Mouse (Mus musculus): ENCODE results near the gene Gm13090.

Gene Gm13090

DNA sequence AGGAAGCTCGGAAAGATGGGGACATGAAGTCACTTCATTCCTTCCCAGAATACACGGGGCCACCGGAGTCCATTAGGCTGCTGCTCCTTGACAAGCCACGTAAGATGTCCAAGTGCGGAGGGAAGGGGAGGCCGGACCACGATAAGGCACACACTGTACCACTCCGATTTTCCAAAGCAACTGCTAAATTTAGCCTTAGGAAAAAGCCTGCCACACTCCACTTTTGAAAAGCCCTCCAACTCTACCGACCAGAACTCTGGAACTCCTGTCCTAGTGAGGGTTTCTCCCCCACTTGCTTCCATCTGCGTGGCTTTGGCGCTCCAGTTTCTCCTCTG is 7.7 kb downstream of the Gm13090 start:
- DNase-seq (ENCODE audit: low spot score in 2 of 2): no peak

- peak; percentile 28 to 59 for DNase-seq (ENCODE audit: low spot score in 2 of 2)
Measured at GRCm38 (mm10) chr4:151103646-151104045, 14.3 kb downstream of the Gm13090 start.

DNA sequence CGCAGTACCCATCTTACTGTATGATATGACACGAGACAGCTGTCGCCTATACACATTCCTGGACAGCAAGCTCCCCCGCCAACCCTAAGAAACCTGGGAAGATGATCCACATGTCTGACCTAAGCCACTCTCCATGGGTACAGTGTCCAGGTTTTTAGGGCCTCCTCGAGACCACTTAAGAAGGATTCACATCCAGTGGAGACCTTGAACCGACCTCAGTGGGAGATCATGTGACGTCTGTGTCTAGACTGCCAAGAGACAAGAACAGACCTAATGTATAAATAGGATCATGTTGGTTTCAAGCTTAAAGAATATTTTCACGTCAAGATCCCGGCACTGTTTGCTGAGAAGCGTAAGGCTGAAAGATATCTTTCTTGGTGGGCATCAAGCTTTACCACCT is 14.8 kb downstream of the Gm13090 start:
- no peak for DNase-seq (ENCODE audit: low spot score in 2 of 2)

DNA sequence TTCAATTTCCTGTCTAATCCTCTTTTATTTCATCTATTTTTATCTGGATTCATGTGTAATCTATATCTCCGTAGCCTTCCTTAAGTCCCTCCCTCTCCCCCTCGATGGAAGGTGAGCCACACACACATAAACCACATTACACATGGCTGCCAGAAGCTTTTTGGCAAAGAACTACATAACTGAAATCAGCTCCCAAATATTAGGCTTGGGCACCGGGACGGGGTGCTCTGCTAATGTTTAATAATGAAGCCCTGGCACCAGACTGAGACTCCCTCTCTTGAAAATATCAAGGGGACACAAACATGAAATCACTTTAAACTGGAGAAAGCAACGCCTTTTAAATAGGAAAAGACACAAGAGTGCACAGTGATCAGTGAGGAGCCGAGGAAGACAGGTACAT is 16.5 kb downstream of the Gm13090 start:
- no peak for DNase-seq (ENCODE audit: low spot score in 2 of 2)

DNA sequence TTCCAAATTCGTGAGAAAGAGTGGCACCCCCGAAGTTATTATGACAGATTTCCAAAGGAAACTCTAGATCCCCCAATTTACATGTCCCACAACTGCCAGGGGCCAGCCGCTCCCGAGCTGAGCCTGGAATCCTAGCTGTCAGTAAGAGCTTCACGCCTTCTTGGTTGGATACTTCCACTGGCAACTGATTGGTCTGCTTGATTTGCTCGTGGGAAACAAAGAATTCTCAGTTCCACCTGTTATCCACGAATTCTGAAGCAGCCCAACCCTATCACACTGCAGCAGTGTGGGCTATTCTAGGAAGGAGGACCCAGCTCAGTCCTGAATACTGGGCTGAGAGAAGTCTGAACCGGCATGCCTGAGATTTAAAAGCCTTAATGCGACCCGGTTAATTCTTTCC is 17.1 kb downstream of the Gm13090 start:
- no peak for DNase-seq (ENCODE audit: low spot score in 2 of 2)

- peak; percentile 66 to 71 for DNase-seq (ENCODE audit: low spot score in 2 of 2)
Measured at GRCm38 (mm10) chr4:151107131-151108001, 18.0 kb downstream of the Gm13090 start.

GRCm38 (mm10) chr4:151108028-151108771 is 18.8 kb downstream of the Gm13090 start:
- peak; percentile 86 to 87 for DNase-seq (ENCODE audit: low spot score in 2 of 2)

GRCm38 (mm10) chr4:151108834-151109241 is 19.5 kb downstream of the Gm13090 start:
- DNase-seq (ENCODE audit: low spot score in 2 of 2): no peak

GRCm38 (mm10) chr4:151111226-151111625 is 21.9 kb downstream of the Gm13090 start:
- no peak for DNase-seq (ENCODE audit: low spot score in 2 of 2)

DNA sequence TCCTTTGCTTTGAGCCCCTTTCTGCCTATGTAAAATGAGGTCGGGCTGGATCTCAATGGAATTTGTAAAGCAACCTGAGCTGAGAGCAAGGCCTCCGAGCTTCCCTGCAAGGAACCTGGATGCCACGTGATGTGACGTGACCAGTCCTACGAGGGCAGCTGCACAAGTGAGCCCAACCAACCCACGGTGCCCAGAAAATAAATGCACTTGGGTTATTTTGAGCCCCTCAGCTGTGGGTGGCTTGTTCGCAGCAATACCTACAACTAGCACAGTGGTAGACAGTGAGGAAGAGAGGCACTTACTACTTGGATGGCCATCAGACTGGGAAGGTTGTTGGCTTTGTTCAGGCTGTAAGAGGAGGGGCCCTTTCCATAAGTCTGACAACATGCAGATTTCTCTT is 25.2 kb downstream of the Gm13090 start:
- peak in 1 of 2 experiments; percentile 30 for DNase-seq (ENCODE audit: low spot score in 2 of 2)

DNA sequence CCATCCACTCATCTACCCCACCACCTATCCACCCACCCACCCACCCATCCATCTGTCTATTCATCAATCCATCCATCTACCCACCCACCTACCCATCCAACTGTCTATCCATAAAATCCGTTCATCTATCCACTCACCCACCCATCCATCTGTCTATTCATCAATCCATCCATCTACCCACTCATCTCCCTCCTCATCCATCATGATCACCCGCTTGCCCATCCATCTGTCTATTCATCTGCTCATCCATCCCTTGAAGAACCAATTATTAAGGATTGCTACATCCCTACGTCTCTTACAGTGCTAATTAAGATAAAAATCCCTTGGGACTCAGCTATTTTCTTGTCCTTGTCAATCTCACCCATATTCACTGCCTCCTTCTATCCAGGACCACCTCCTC is 29.5 kb downstream of the Gm13090 start:
- DNase-seq (ENCODE audit: low spot score in 2 of 2): no peak

DNA sequence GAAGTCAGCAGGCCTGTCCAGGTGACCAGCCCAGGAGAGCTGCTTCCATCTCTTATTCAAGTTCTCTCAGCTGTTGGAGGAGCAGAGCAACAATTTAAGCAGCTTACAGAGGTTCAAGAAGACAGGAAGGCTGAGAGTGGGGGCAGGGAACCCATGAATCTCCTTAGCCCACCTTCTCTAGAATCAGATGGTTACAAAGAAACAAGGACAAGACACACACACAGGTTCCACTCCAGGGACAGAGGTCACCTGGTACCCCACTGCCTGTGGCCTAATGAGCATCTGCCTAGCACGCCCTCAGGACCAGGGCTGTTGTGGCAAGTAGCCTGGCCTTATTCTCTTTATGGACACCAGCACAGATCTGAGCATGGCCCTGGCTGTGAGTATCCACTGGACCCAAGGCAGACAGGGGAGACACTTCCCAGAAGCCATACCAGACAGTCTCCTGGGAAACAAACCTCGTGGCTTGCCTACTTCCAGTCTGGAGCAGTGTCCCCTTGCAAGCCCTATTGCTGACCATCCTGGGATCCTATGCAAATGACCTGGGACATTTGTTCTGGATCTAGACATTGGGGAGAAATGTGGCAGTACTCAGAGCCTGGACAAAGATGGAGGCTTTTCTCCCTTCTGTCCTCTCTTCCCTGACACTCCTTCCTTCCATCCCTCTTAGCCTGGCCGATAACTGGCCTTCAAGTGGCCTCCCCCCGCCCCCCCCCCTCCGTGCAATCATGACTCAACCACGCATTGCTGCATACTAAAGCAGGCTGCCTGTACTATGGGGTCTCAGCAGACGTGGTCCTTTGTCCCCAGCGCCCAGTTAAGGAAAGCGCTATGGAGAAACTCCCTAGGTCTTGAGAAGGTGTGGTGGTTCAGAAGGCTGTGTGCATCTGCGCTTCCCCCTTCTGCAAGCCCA is 38.5 kb downstream of the Gm13090 start:
- no peak for DNase-seq (ENCODE audit: low spot score in 2 of 2)

DNA sequence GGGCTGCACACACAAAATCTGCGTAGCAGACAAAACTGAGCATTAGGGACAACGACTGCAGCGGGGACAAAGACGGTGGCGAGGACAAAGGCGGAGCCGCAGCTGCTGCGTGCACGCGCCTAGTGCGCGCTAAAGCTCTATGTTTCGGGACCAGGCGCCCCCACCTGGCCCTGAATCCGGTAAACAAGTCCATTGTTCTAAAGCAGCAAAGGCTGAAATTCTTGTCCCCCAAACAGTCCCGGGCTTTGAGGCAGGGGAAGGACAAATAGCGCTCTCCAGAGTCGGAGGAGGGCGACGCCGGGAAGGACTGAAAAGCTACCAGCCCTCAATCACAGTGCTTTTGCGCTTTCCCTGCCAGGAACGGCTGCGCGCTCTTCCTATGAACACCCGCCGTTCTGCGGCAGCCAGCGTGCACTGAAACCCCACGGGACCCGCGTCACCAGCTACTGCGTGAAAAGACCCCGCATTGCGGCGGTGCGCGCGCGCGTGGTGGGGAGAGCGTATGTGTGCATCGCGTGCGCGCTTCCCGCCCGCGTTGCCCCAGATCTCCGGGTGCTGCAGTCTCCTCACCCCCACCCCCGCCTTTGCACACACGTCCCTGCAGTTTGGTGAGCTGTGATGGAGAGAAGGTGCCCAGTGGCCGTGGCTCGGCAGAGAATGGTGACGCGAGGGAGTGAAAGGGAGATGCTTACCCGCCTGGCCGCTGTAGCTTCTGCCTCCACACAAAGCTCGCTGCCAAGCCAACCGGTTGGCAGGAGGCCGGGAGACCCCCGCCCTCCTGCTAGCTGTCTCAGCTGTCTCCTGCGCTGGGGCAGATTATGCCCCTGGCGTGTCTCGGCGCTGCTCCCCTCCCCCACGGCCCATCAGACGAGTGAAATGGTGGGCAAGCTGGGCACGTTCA is 39.5 kb downstream of the Gm13090 start:
- peak; percentile 81 to 88 for DNase-seq (ENCODE audit: low spot score in 2 of 2)

DNA sequence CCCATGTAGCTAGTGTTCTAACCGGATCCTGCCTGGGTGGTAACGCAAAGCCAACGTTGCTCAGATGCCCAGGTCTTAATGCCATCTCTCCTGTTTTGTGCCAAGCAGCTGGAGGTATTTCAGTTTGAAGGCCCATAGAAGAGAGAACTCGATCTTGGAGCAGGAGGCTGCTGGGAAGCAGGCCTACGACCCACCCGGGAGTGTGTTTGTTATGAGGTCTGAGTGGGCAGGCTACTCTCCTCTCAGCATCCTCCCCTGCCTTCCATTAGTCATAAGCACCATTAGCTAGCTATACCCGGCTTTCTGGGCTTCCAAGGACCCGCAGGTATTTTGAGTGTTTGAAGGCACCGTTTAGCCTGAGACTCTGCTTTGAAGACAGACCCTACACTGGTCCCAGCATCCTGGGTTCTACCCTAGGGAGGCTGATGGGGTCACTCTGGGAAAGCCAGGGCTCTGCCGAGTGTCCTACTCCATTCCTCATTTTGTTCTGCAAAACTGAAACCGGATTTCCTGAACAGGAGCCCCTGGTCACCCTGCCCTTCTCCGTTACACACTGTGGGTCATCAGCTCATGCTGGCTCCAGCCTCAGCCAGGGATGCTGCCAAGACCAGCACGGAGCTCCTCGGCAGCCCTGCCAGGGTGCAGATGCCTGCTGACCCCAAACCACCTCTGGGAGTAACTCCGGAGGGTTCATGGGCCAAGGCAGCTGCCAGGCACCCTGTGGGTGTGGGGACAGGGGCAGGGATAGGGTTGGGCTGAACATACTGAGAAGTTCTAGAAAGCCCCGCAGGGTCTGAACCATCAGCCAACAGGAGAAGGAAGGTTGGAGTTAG is 40.6 kb downstream of the Gm13090 start:
- peak; percentile 47 to 48 for DNase-seq (ENCODE audit: low spot score in 2 of 2)

GRCm38 (mm10) chr4:151130756-151131490 is 41.6 kb downstream of the Gm13090 start:
- DNase-seq (ENCODE audit: low spot score in 2 of 2): no peak

DNA sequence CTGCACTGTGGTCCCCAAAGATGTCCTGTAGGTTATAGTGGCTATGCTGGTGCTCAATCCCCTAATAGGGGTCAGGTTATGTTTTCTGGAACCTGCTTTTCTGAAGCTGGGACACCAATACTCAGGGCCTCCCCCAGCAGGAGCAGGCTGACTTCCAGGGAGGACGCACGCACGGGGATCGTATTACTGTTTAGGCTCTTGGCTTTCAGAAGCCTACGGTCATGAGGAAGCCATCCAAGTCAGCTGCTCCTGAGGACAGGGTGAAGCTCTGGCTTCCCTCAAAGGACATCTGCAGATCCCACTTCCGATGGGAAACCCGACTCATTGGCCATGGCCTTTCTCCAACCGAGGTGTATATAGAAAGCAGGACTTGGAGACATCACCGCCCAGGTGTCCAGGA is 43.1 kb downstream of the Gm13090 start:
- DNase-seq (ENCODE audit: low spot score in 2 of 2): no peak

DNA sequence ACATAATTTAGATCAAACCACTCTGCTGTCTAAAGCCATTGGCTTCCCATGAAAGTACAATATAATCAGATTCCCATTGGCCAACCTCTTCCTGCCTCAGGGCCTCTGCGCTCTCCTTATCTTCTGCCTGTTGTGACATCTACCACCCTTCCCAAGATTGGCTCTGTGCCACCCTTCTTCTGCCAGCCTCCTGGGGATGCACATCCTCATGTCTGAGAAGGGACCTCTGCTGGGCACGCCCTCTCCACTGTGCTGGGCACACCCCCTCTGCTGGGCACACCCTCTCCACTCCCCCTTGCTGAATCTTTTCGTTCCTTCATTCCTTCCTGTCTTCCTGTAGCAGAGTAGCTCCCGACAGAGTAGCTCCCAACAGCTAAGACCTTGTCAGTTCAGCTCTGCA is 44.4 kb downstream of the Gm13090 start:
- no peak for DNase-seq (ENCODE audit: low spot score in 2 of 2)

- DNase-seq (ENCODE audit: low spot score in 2 of 2): no peak
Measured at GRCm38 (mm10) chr4:151135491-151135890, 46.1 kb downstream of the Gm13090 start.

GRCm38 (mm10) chr4:151137701-151138100 is 48.3 kb downstream of the Gm13090 start:
- no peak for DNase-seq (ENCODE audit: low spot score in 2 of 2)
